Mouse (Mus musculus) thymus, adult 2 months (tissue): ENCODE measurements around the gene Inpp5f.

Experiments used
- CTCF ChIP-seq: fragments of 200-500 bp; IDR thresholded peaks from 2 replicates; pipeline ENCODE4 v1.5.1; 2012; ENCODE audit warnings: mild to moderate bottlenecking, control low read depth, low read length, moderate library complexity, borderline replicate concordance; ENCODE audit not compliant: control insufficient read depth, poor library complexity, insufficient read depth; ENCODE audit errors: extremely low read depth
- POLR2A ChIP-seq: fragments of 200-500 bp; IDR thresholded peaks from 2 replicates; pipeline ENCODE4 v1.6.1; 2012; ENCODE audit warnings: mild to moderate bottlenecking, low read length, control low read depth, moderate library complexity; ENCODE audit not compliant: control insufficient read depth, poor library complexity, insufficient read depth; ENCODE audit errors: extremely low read depth

DNA sequence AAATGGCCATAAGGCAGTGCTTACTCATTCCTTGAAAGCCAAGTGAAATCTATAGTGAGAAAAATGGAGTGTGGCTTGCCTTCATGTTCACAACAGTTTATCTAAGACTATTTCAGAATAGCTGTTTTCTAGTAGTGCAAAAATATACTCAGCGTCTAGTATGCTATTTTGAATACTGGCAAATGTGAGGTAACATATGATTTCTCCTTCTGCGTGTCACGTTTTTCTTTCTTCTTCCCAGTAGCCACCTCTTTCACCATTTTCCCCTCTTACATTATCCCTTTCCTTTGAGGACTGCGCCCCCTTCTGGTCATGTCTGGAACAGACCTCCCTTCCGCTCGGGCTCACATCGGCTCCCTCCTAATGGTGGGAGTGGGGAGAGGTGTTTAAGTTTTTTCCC lies 78.9 kb downstream of the Inpp5f start:
- TF ChIP-seq POLR2A (no peak), CTCF (peak; percentile 75; the same call in 1 of the 2 replicates)
